Mouse (Mus musculus): ENCODE measurements around the gene Spata7.

DNA sequence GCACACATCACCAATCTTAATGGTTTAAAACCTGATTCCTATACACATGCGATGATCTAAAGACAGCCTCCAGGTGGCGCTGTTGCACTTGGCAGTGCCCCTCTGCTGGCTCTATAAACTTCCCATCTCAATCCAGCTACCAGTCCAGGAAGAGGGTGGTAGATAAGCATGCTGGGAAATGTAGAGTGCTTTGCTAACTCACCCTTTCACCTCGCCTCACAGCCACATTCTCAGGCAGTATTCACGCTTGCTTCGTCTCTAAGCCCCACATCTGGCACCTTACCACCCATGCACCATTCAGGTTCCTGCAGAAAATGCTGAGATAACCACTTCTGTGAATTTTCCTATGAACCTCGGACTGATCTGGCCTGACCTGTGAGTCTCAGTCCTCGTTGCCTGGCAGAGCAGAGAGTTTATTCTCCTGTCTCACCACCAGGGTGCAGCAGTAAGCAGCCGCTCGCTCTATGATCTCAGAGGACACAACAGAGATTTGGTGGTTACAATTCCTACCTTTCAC lies 46.7 kb downstream of the Spata7 start:
- TF ChIP-seq CTCF (IDR thresholded peaks at IDR 0.05; ENCODE audit: low read depth, low read length): peak; percentile 93
- no peak for TF ChIP-seq POLR2A (IDR thresholded peaks at IDR 0.05; ENCODE audit: extremely low read depth, insufficient read depth, low read length)

Data from liver, adult 2 months (tissue).